Mouse (Mus musculus): Measurements from ENCODE around the gene Lrch1.

- no peak for TF ChIP-seq CTCF (IDR thresholded peaks at IDR 0.05; ENCODE audit: insufficient read depth, low read depth, low read length)
- no peak for TF ChIP-seq POLR2A (IDR thresholded peaks at IDR 0.05; ENCODE audit: insufficient read depth, low read depth, low read length)
Observed at GRCm38 (mm10) chr14:74924031-74924430, 23.6 kb downstream of the Lrch1 start.
